In genomic region chr17:66864441-66864840, GRCm38 (mm10) we compare ENCODE assay signal across 27 mouse cellular contexts.
"Had no signal": no experiment of that assay in that cellular context is flagged by ENCODE, and none has a peak within 500 bp of the region (broad histone marks: within the 10 kb centered on the region; RNA-seq: fewer than 3 reads in every experiment).

No protein-coding gene starts in this region.

- H3K27me3 ChIP-seq: heart, embryonic 12.5 days; hindbrain, embryonic 12.5 days; intestine, embryonic 15.5 days; kidney, embryonic 15.5 days; limb, embryonic 13.5 days; limb, embryonic 15.5 days; liver, embryonic 12.5 days had no signal

- H3K9ac ChIP-seq: heart, embryonic 12.5 days; hindbrain, embryonic 12.5 days; hindbrain, embryonic 14.5 days; intestine, embryonic 15.5 days; kidney, embryonic 15.5 days; limb, embryonic 13.5 days; limb, embryonic 15.5 days; liver, embryonic 12.5 days had no signal

- DNase-seq: gastrocnemius, adult 2 months; gastrocnemius, postnatal 10 days; gastrocnemius, postnatal 25 days; heart, adult 18-20 months; heart, postnatal 10 days; heart, postnatal 4 days; kidney, adult 18-20 months; kidney, adult 8-10 months; kidney, postnatal 14 days; kidney, postnatal 36 days; layer of hippocampus, adult 9-11 months; layer of hippocampus, postnatal 36 days; left cerebral cortex, postnatal 4 days had no signal

- H3K9me3 ChIP-seq: heart, embryonic 10.5 days; heart, embryonic 12.5 days; hindbrain, embryonic 10.5 days; hindbrain, embryonic 12.5 days; intestine, embryonic 15.5 days; kidney, embryonic 15.5 days; limb, embryonic 13.5 days; limb, embryonic 15.5 days; liver, embryonic 12.5 days had no signal

- H3K4me1 ChIP-seq: heart, embryonic 10.5 days; heart, embryonic 12.5 days; intestine, embryonic 15.5 days; liver, embryonic 12.5 days had no signal

- ATAC-seq: hindbrain, embryonic 16.5 days; inflammation-experienced regulatory T-cells, adult 6 months; intestine, embryonic 15.5 days; intestine, postnatal 0 days; liver, embryonic 12.5 days had no signal

- H3K4me2 ChIP-seq: heart, embryonic 12.5 days; hindbrain, embryonic 12.5 days; hindbrain, embryonic 14.5 days; intestine, embryonic 15.5 days; kidney, embryonic 15.5 days; limb, embryonic 13.5 days; limb, embryonic 15.5 days; liver, embryonic 12.5 days had no signal

- H3K27ac ChIP-seq: gastrocnemius, adult 2 months; heart, embryonic 10.5 days; hindbrain, embryonic 10.5 days; hindbrain, embryonic 12.5 days; hindbrain, embryonic 14.5 days; intestine, embryonic 15.5 days; kidney, embryonic 15.5 days; kidney, postnatal 0 days; limb, embryonic 13.5 days; limb, embryonic 15.5 days; liver, embryonic 12.5 days had no signal

- H3K4me3 ChIP-seq: gastrocnemius, adult 2 months; heart, embryonic 10.5 days; heart, embryonic 12.5 days; hindbrain, embryonic 10.5 days; hindbrain, embryonic 12.5 days; intestine, embryonic 15.5 days; kidney, embryonic 15.5 days; limb, embryonic 13.5 days; limb, embryonic 15.5 days; liver, embryonic 12.5 days had no signal

- H3K36me3 ChIP-seq: heart, embryonic 10.5 days; heart, embryonic 12.5 days; hindbrain, embryonic 10.5 days; hindbrain, embryonic 12.5 days; intestine, embryonic 15.5 days; kidney, embryonic 15.5 days; limb, embryonic 13.5 days; limb, embryonic 15.5 days; liver, embryonic 12.5 days had no signal
